Mouse (Mus musculus) adrenal gland, postnatal 36 days (tissue): Measurements from ENCODE around the gene Fer1l5. TPM values are rescaled to one million over a fixed set of nuclear protein-coding genes. Genes with fewer than 3 reads are reported as not detected.

Experiments
- microRNA-seq: library from miRNA; unstranded; fragments of <30 nt; microRNA quantifications from one replicate; pipeline ENCODE4 v1.2.0, GENCODE M21; 2021
- total RNA-seq, 2 experiments: library from RNA; stranded (reverse); gene quantifications; 2 replicates each; pipeline ENCODE4 v1.2.3; 2021

The Fer1l5 gene
- total RNA-seq, 2 experiments from 2014 or later = 0.16 to 0.20 TPM

Small RNA genes within 50 kb of the gene (microRNA-seq; reads per million reads assigned to microRNA genes)
- not detected for gene Mir6898

Other genes with a start within 250 kb of the Fer1l5 start
- gene Uggt1, start 127.6 kb upstream of the Fer1l5 start, total RNA-seq = 10 to 100 TPM; 47.5 to 53.3 TPM
- 1 to 10 TPM; 6.1 to 6.8 TPM for gene Neurl3, start 97.6 kb upstream of the Fer1l5 start, total RNA-seq
- 1 to 10 TPM; 4.2 to 6.9 TPM for gene Arid5a, start 64.6 kb upstream of the Fer1l5 start, total RNA-seq
- gene Kansl3, start 3.1 kb upstream of the Fer1l5 start, total RNA-seq = 100 to 1,000 TPM; 105 to 113 TPM
- gene Lman2l, start 73.0 kb downstream of the Fer1l5 start, total RNA-seq = 10 to 100 TPM; 36.4 to 52.2 TPM
- 1 to 10 TPM; 3.9 to 4.9 TPM for gene Cnnm4, start 99.3 kb downstream of the Fer1l5 start, total RNA-seq
- gene Cnnm3, start 139.6 kb downstream of the Fer1l5 start, total RNA-seq = 10 to 100 TPM; 21.5 to 34.2 TPM
- gene Ankrd23, start 164.6 kb downstream of the Fer1l5 start, total RNA-seq = 1 to 10 TPM; 6.4 to 8.1 TPM
- under 1 TPM in 1 of 2 experiments, not detected in 1; 0.49 TPM for gene Gm42417, start 167.1 kb downstream of the Fer1l5 start, total RNA-seq
- 10 to 100 TPM; 11.3 to 12.6 TPM for gene Ankrd39, start 175.2 kb downstream of the Fer1l5 start, total RNA-seq
- gene Sema4c, start 186.1 kb downstream of the Fer1l5 start, total RNA-seq = 10 to 100 TPM; 18.6 to 19.5 TPM